Mouse (Mus musculus): Measurements from ENCODE around the gene Zfp637. TPM values are rescaled to one million over a fixed set of nuclear protein-coding genes. Genes with fewer than 3 reads are reported as not detected.
"Not testable (repeated sequence)": the region's sequence is repeated elsewhere in the genome, so short reads cannot be mapped to it uniquely, and the experiment has no call there.

Zfp637 gene
- total RNA-seq, 2 experiments from 2014 or later, result 46.4 to 52.3 TPM

GRCm38 (mm10) chr6:117862899-117863620, 22.1 kb downstream of the Zfp637 start:
- DNase-seq (ENCODE audit: low spot score in 2 of 2), result peak; percentile 56 to 74

- no peak for DNase-seq (ENCODE audit: low spot score in 2 of 2)
Measured at GRCm38 (mm10) chr6:117863751-117864150, 22.8 kb downstream of the Zfp637 start.

- no peak for DNase-seq (ENCODE audit: low spot score in 2 of 2)
Measured at GRCm38 (mm10) chr6:117868187-117868586, 27.2 kb downstream of the Zfp637 start.

- DNase-seq (ENCODE audit: low spot score in 2 of 2), result no peak
Measured at GRCm38 (mm10) chr6:117871034-117871433, 30.1 kb downstream of the Zfp637 start.

GRCm38 (mm10) chr6:117873450-117873849, 32.5 kb downstream of the Zfp637 start:
- DNase-seq (ENCODE audit: low spot score in 2 of 2), result not testable (repeated sequence)

- DNase-seq (ENCODE audit: low spot score in 2 of 2), result no peak
Measured at GRCm38 (mm10) chr6:117874621-117875281, 33.8 kb downstream of the Zfp637 start.

- peak in 1 of 2 experiments; percentile 94 for DNase-seq (ENCODE audit: low spot score in 2 of 2)
Measured at GRCm38 (mm10) chr6:117878700-117879407, 37.9 kb downstream of the Zfp637 start.

- peak; percentile 99 to 100 for DNase-seq (ENCODE audit: low spot score in 2 of 2)
Measured at GRCm38 (mm10) chr6:117879408-117880115, 38.6 kb downstream of the Zfp637 start.

- DNase-seq (ENCODE audit: low spot score in 2 of 2), result no peak
Measured at GRCm38 (mm10) chr6:117880394-117880838, 39.4 kb downstream of the Zfp637 start.

- no peak for DNase-seq (ENCODE audit: low spot score in 2 of 2)
Measured at GRCm38 (mm10) chr6:117881229-117881628, 40.2 kb downstream of the Zfp637 start.

- DNase-seq (ENCODE audit: low spot score in 2 of 2), result no peak
Measured at GRCm38 (mm10) chr6:117881997-117882396, 41.0 kb downstream of the Zfp637 start.

GRCm38 (mm10) chr6:117885943-117886342, 45.0 kb downstream of the Zfp637 start:
- DNase-seq (ENCODE audit: low spot score in 2 of 2), result no peak

- no peak for DNase-seq (ENCODE audit: low spot score in 2 of 2)
Measured at GRCm38 (mm10) chr6:117888032-117888431, 47.1 kb downstream of the Zfp637 start.

- no peak for DNase-seq (ENCODE audit: low spot score in 2 of 2)
Measured at GRCm38 (mm10) chr6:117888642-117889096, 47.7 kb downstream of the Zfp637 start.

GRCm38 (mm10) chr6:117890257-117890656, 49.3 kb downstream of the Zfp637 start:
- DNase-seq (ENCODE audit: low spot score in 2 of 2), result no peak

- no peak for DNase-seq (ENCODE audit: low spot score in 2 of 2)
Measured at GRCm38 (mm10) chr6:117891369-117892160, 50.6 kb downstream of the Zfp637 start.

GRCm38 (mm10) chr6:117892386-117892785, 51.4 kb downstream of the Zfp637 start:
- DNase-seq (ENCODE audit: low spot score in 2 of 2), result no peak

GRCm38 (mm10) chr6:117893435-117893834, 52.5 kb downstream of the Zfp637 start:
- no peak for DNase-seq (ENCODE audit: low spot score in 2 of 2)
